Mouse (Mus musculus): ENCODE measurements around the gene Spast.

Gene Spast

GRCm38 (mm10) chr17:74328146-74328545 lies 10.6 kb upstream of the Spast start:
- peak; percentile 30 to 63 for DNase-seq

GRCm38 (mm10) chr17:74331049-74331676 lies 7.6 kb upstream of the Spast start:
- no peak for DNase-seq

- DNase-seq: peak; percentile 95 to 98
Measured at GRCm38 (mm10) chr17:74338225-74338931, 409 bp upstream of the Spast start.

GRCm38 (mm10) chr17:74341151-74341550 lies 2.4 kb downstream of the Spast start:
- DNase-seq: no peak

- DNase-seq: no peak
Measured at GRCm38 (mm10) chr17:74363592-74363991, 24.8 kb downstream of the Spast start.

- no peak for DNase-seq
Measured at GRCm38 (mm10) chr17:74376916-74377315, 38.1 kb downstream of the Spast start.

GRCm38 (mm10) chr17:74386657-74387056 lies 47.9 kb downstream of the Spast start:
- DNase-seq: no peak

- DNase-seq: no peak
Measured at GRCm38 (mm10) chr17:74389847-74390246, 51.1 kb downstream of the Spast start.

- no peak for DNase-seq
Measured at GRCm38 (mm10) chr17:74394381-74394780, 55.6 kb downstream of the Spast start.

- peak in 1 of 2 experiments; percentile 25 for DNase-seq
Measured at GRCm38 (mm10) chr17:74394855-74395254, 56.1 kb downstream of the Spast start.

GRCm38 (mm10) chr17:74395383-74396065 lies 56.7 kb downstream of the Spast start, which contains the start of gene Slc30a6:
Gene Slc30a6, plus strand, starts transcription at chr17:74395608.
- peak; percentile 95 to 98 for DNase-seq

GRCm38 (mm10) chr17:74396766-74397165 lies 58.0 kb downstream of the Spast start:
- no peak for DNase-seq

- no peak for DNase-seq
Measured at GRCm38 (mm10) chr17:74397173-74397572, 58.4 kb downstream of the Spast start.

GRCm38 (mm10) chr17:74402486-74403222 lies 63.9 kb downstream of the Spast start:
- no peak for DNase-seq

GRCm38 (mm10) chr17:74406487-74406886 lies 67.7 kb downstream of the Spast start:
- no peak for DNase-seq

- no peak for DNase-seq
Measured at GRCm38 (mm10) chr17:74409722-74410121, 70.9 kb downstream of the Spast start.

GRCm38 (mm10) chr17:74413324-74413723 lies 74.5 kb downstream of the Spast start:
- DNase-seq: no peak

GRCm38 (mm10) chr17:74414671-74415070 lies 75.9 kb downstream of the Spast start:
- no peak for DNase-seq

- no peak for DNase-seq
Measured at GRCm38 (mm10) chr17:74416841-74417360, 78.1 kb downstream of the Spast start.

GRCm38 (mm10) chr17:74418171-74418570 lies 79.4 kb downstream of the Spast start:
- no peak for DNase-seq

- DNase-seq: no peak
Measured at GRCm38 (mm10) chr17:74420656-74421055, 81.9 kb downstream of the Spast start.

- DNase-seq: peak in 1 of 2 experiments; percentile 12
Measured at GRCm38 (mm10) chr17:74424401-74425005, 85.7 kb downstream of the Spast start.

Measured in cerebellum, postnatal 25 days (tissue).